Mouse (Mus musculus) intestine, postnatal 0 days (tissue): ENCODE measurements around the gene Ppp6r2. TPM values are rescaled to one million over a fixed set of nuclear protein-coding genes. Genes with fewer than 3 reads are reported as not detected.

Experiments
- ATAC-seq: fragments of 200-750 bp; cut with Nextera tagmentation; 2 replicates; pipeline ENCODE4 v1.8.0; 2017; ENCODE audit warnings: mild to moderate bottlenecking, moderate TSS enrichment, moderate library complexity
- H3K27ac ChIP-seq: fragments of 300-500 bp; sonication (generic); 2 replicates; pipeline ENCODE4 v1.5.1; 2014; ENCODE audit warnings: mild to moderate bottlenecking, low read depth, low read length, moderate library complexity
- H3K27me3 ChIP-seq: fragments of 300-500 bp; sonication (generic); replicated peaks from 2 replicates; pipeline ENCODE4 v1.6.1; 2014; ENCODE audit warnings: low read length, mixed read lengths; ENCODE audit not compliant: control insufficient read depth, insufficient read depth
- H3K36me3 ChIP-seq: fragments of 300-500 bp; sonication (generic); 2 replicates; pipeline ENCODE4 v1.6.1; 2014; ENCODE audit warnings: mild to moderate bottlenecking, moderate library complexity; ENCODE audit not compliant: control insufficient read depth, insufficient read depth
- H3K4me1 ChIP-seq: fragments of 300-500 bp; sonication (generic); replicated peaks from 2 replicates; pipeline ENCODE4 v1.6.1; 2014; ENCODE audit warnings: antibody characterized with exemption, low read length, mixed read lengths; ENCODE audit not compliant: control insufficient read depth, insufficient read depth
- H3K4me2 ChIP-seq: fragments of 300-500 bp; sonication (generic); replicated peaks from 2 replicates; pipeline ENCODE4 v1.6.1; 2014; ENCODE audit warnings: low read depth, mild to moderate bottlenecking, moderate library complexity
- H3K4me3 ChIP-seq: fragments of 300-500 bp; sonication (generic); 2 replicates; pipeline ENCODE4 v1.5.1; 2014; ENCODE audit warnings: low read depth, low read length
- H3K9ac ChIP-seq: fragments of 300-500 bp; sonication (generic); 2 replicates; pipeline ENCODE4 v1.6.1; 2014; ENCODE audit warnings: mild to moderate bottlenecking, low read depth, low read length
- H3K9me3 ChIP-seq: fragments of 300-500 bp; sonication (generic); 2 replicates; pipeline ENCODE4 v1.6.1; 2016; ENCODE audit warnings: mixed run types; ENCODE audit not compliant: control insufficient read depth
- CTCF ChIP-seq: sonication (generic); IDR thresholded peaks from 2 replicates; pipeline ENCODE4 v1.5.1; 2016; ENCODE audit warnings: low read depth, mild to moderate bottlenecking, control low read depth, antibody characterized with exemption, moderate library complexity
- WGBS: fragments of 180-500 bp; shearing (Covaris S2); extraction: QIAGEN DNeasy Blood & Tissue Kit; methylation state at CpG from one replicate; pipeline ENCODE4 v1.1.7; 2014; 5-methylcytosine and 5-hydroxymethylcytosine counted together
- polyA plus RNA-seq: library from polyadenylated mRNA; unstranded; fragments of >200 nt; fragmentation: Nextera tagmentation; extraction: Ambion mirVana; gene quantifications from 2 replicates; pipeline ENCODE4 v1.2.1, GENCODE M21; 2015

Ppp6r2 gene
- polyA plus RNA-seq, 1 experiment from 2014 or later = 17.7 TPM

GRCm38 (mm10) chr15:89211716-89212461, 536 bp downstream of the Ppp6r2 start:
- H3K9me3 ChIP-seq = no peaks in the 10 kb centered on the region
- H3K4me1 ChIP-seq = no peaks in the 10 kb centered on the region
- H3K4me2 ChIP-seq = peak overlapping the region; percentile 67
- peaks cover 7% of the 10 kb centered on the region; the same call in 1 of the 2 replicates for H3K36me3 ChIP-seq
- H3K9ac ChIP-seq = peak overlapping the region; percentile 97
- H3K27ac ChIP-seq = peak overlapping the region; percentile 85
- WGBS = 3% methylated on average over 31 of the region's 35 CpGs
- peak; percentile 5 for ATAC-seq
- no peak for TF ChIP-seq CTCF
- H3K27me3 ChIP-seq = no peaks in the 10 kb centered on the region
- H3K4me3 ChIP-seq = peak overlapping the region; percentile 89

- H3K27ac ChIP-seq = no peak overlapping the region
- WGBS = 71% methylated on average over 6 of the region's 6 CpGs
- no peaks in the 10 kb centered on the region for H3K4me1 ChIP-seq
- H3K4me2 ChIP-seq = peak overlapping the region; percentile 67
- no peak for ATAC-seq
- H3K27me3 ChIP-seq = no peaks in the 10 kb centered on the region
- H3K4me3 ChIP-seq = peak overlapping the region; percentile 89
- 0 out of 2 replicates have a peak overlapping the region, but pooled peaks have one; percentile 97 for H3K9ac ChIP-seq
- peaks cover 7% of the 10 kb centered on the region; the same call in 1 of the 2 replicates for H3K36me3 ChIP-seq
- no peaks in the 10 kb centered on the region for H3K9me3 ChIP-seq
- no peak for TF ChIP-seq CTCF
Measured at GRCm38 (mm10) chr15:89212495-89212894, 1.1 kb downstream of the Ppp6r2 start.

- WGBS = 86% methylated on average over 3 of the region's 3 CpGs
- Histone ChIP-seq H3K4me2 (no peak overlapping the region), H3K4me1 (no peaks in the 10 kb centered on the region), H3K4me3 (no peak overlapping the region), H3K36me3 (peaks cover 7% of the 10 kb centered on the region; the same call in 1 of the 2 replicates), H3K9ac (no peak overlapping the region), H3K27ac (no peak overlapping the region), H3K27me3 (no peaks in the 10 kb centered on the region), H3K9me3 (no peaks in the 10 kb centered on the region)
- no peak for ATAC-seq
- no peak for TF ChIP-seq CTCF
Measured at GRCm38 (mm10) chr15:89213517-89213916, 2.2 kb downstream of the Ppp6r2 start.

GRCm38 (mm10) chr15:89214953-89215352, 3.6 kb downstream of the Ppp6r2 start:
- peaks cover 7% of the 10 kb centered on the region; the same call in 1 of the 2 replicates for H3K36me3 ChIP-seq
- no peak overlapping the region for H3K4me3 ChIP-seq
- TF ChIP-seq CTCF = no peak
- no peaks in the 10 kb centered on the region for H3K9me3 ChIP-seq
- H3K27me3 ChIP-seq = no peaks in the 10 kb centered on the region
- no peak overlapping the region for H3K4me2 ChIP-seq
- H3K9ac ChIP-seq = no peak overlapping the region
- no peak for ATAC-seq
- no peak overlapping the region for H3K27ac ChIP-seq
- 94% methylated on average over 3 of the region's 3 CpGs for WGBS
- no peaks in the 10 kb centered on the region for H3K4me1 ChIP-seq

GRCm38 (mm10) chr15:89215611-89216233, 4.4 kb downstream of the Ppp6r2 start:
- Histone ChIP-seq H3K4me1 (no peaks in the 10 kb centered on the region), H3K4me3 (no peak overlapping the region), H3K9me3 (no peaks in the 10 kb centered on the region), H3K4me2 (no peak overlapping the region), H3K27ac (no peak overlapping the region), H3K27me3 (no peaks in the 10 kb centered on the region), H3K36me3 (peaks cover 7% of the 10 kb centered on the region; the same call in 1 of the 2 replicates), H3K9ac (no peak overlapping the region)
- no peak for ATAC-seq
- WGBS = 65% methylated on average over 2 of the region's 2 CpGs
- no peak for TF ChIP-seq CTCF

GRCm38 (mm10) chr15:89233586-89233985, 22.2 kb downstream of the Ppp6r2 start:
- Histone ChIP-seq H3K27me3 (no peaks in the 10 kb centered on the region), H3K4me1 (no peaks in the 10 kb centered on the region), H3K4me2 (no peak overlapping the region), H3K4me3 (no peak overlapping the region), H3K9me3 (no peaks in the 10 kb centered on the region), H3K9ac (no peak overlapping the region), H3K27ac (no peak overlapping the region), H3K36me3 (peaks cover 3% of the 10 kb centered on the region; the same call in 1 of the 2 replicates)
- WGBS = 31% methylated on average over 2 of the region's 2 CpGs
- peak; percentile 59 for TF ChIP-seq CTCF
- ATAC-seq = no peak
